Mouse (Mus musculus) G1E (cell line): Measurements from ENCODE around the gene Slit1. TPM values are rescaled to one million over a fixed set of nuclear protein-coding genes. Genes with fewer than 3 reads are reported as not detected.

ENCODE experiments used
- ATAC-seq: 2 replicates; pipeline ENCODE4 v1.8.0; 2016; ENCODE audit warnings: mild to moderate bottlenecking; ENCODE audit not compliant: insufficient number of reproducible peaks, poor library complexity, low FRiP score, severe bottlenecking; ENCODE audit errors: extremely low read depth
- DNase-seq: peaks from one replicate; pipeline ENCODE4 v3.0.0; 2012; ENCODE audit warnings: low spot score
- H3K27me3 ChIP-seq: 2 replicates; pipeline ENCODE4 v1.6.1; 2012; ENCODE audit warnings: mild to moderate bottlenecking, low read length, inconsistent platforms; ENCODE audit not compliant: insufficient read depth
- H3K36me3 ChIP-seq: replicated peaks from 2 replicates; pipeline ENCODE3; 2012; ENCODE audit warnings: mild to moderate bottlenecking, inconsistent platforms
- H3K4me1 ChIP-seq: 2 replicates; pipeline ENCODE4 v1.6.1; 2012; ENCODE audit warnings: low read depth, low read length, inconsistent platforms, mixed read lengths; ENCODE audit not compliant: insufficient read depth
- H3K4me3 ChIP-seq: 2 replicates; pipeline ENCODE4 v1.5.1; 2012; ENCODE audit warnings: low read depth, mild to moderate bottlenecking, inconsistent platforms, low read length, moderate library complexity, mixed read lengths
- H3K9me3 ChIP-seq: replicated peaks from 2 replicates; pipeline ENCODE4 v1.6.1; 2012; ENCODE audit warnings: inconsistent platforms
- CTCF ChIP-seq: IDR thresholded peaks from 2 replicates; pipeline ENCODE4 v1.5.1; 2012; ENCODE audit warnings: low read depth, low read length, inconsistent platforms, mixed read lengths
- GATA1 ChIP-seq: IDR thresholded peaks from 2 replicates; pipeline ENCODE4 v1.6.1; 2012; ENCODE audit warnings: borderline replicate concordance, low read length, inconsistent platforms, mixed read lengths
- GATA2 ChIP-seq: IDR thresholded peaks from 2 replicates; pipeline ENCODE4 v1.6.1; 2012; ENCODE audit warnings: low read depth, low read length, inconsistent platforms, borderline replicate concordance
- POLR2AphosphoS5 ChIP-seq: IDR thresholded peaks from 2 replicates; pipeline ENCODE4 v1.6.1; 2012; ENCODE audit warnings: low read depth, low read length, inconsistent platforms; ENCODE audit not compliant: insufficient replicate concordance
- TAL1 ChIP-seq: conservative IDR thresholded peaks from 2 replicates; pipeline ENCODE4 v1.6.1; 2012; ENCODE audit warnings: low read depth, low read length, inconsistent platforms, mixed read lengths
- polyA plus RNA-seq: library from polyadenylated mRNA; stranded (reverse); fragments of >175 nt; gene quantifications from 2 replicates; pipeline ENCODE4 v1.2.3, GENCODE M21; 2012
- total RNA-seq, 2 experiments: library from RNA; stranded (forward) in 1 of 2; stranded (reverse) in 1 of 2; fragments of 200-1000 nt in 1 of 2; fragments of >200 nt in 1 of 2; fragmentation: Nextera tagmentation in 1 of 2; gene quantifications; 2 replicates each; pipeline ENCODE4 v1.2.3; 2014 to 2017

Gene Slit1
- total and polyA plus RNA-seq, 3 experiments, result 0.04 to 0.11 TPM; not detected in 1

DNA sequence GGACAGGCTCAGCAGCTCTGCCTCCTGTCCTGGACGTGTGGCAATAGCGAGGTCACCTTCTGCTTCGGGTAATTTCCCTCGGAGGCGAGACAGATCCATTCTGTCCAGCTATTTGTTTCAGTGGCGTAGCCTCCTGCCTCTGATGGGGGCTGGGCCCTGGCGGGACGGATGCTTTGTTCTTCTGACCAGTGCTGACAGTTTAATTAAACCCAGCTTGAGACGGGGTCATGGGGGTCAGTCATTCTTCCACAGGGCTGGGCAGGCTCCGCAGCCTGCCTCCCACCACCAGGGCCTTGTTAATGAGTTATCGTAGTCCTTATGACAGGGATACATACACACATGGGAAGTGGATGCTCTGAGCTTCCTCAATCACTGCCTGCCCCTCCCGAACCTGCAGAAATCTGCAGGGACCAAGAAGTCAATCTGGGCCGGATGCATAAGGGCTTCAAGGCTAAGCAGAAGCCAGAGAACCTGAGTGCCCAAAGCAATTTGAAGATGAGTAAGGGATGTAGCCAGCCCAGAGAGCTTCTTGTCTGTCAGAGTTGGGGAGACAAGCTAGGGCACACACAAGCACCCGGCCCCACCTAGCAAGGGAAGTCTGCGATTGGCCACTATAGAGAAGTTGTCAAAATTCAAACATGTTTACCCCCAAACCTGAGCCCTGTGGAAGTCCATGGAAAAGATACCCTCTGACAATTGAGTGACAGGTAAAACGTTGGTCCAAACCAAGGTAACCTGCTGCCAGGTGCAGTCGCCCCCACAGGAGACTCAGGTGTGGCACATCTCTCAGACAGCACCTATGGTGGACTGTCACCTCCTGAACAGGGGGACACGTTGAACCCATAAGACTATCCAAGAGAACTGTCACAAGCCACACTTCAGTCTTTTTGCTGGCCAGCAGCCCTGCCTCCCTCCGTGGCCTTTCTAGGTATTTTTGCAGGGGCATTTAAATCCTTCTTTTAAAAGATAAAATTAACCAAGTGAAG, 26.9 kb downstream of the Slit1 start:
- Histone ChIP-seq H3K4me3 (no peak overlapping the region), H3K36me3 (no peaks in the 10 kb centered on the region), H3K27me3 (peaks cover 12% of the 10 kb centered on the region; the same call in 1 of the 2 replicates), H3K4me1 (no peaks in the 10 kb centered on the region), H3K9me3 (no peaks in the 10 kb centered on the region)
- TF ChIP-seq TAL1, result no peak
- no peak for DNase-seq
- ATAC-seq, result no peak

- TF ChIP-seq GATA2 (no peak), GATA1 (no peak), TAL1 (no peak), CTCF (no peak), POLR2AphosphoS5 (no peak)
- DNase-seq, result no peak
- no peak for ATAC-seq
- H3K27me3 ChIP-seq, result peaks cover 14% of the 10 kb centered on the region; the same call in 1 of the 2 replicates
- no peaks in the 10 kb centered on the region for H3K36me3 ChIP-seq
- no peaks in the 10 kb centered on the region for H3K9me3 ChIP-seq
- no peaks in the 10 kb centered on the region for H3K4me1 ChIP-seq
- H3K4me3 ChIP-seq, result no peak overlapping the region
Observed at GRCm38 (mm10) chr19:41714431-41714917, 29.0 kb downstream of the Slit1 start.

DNA sequence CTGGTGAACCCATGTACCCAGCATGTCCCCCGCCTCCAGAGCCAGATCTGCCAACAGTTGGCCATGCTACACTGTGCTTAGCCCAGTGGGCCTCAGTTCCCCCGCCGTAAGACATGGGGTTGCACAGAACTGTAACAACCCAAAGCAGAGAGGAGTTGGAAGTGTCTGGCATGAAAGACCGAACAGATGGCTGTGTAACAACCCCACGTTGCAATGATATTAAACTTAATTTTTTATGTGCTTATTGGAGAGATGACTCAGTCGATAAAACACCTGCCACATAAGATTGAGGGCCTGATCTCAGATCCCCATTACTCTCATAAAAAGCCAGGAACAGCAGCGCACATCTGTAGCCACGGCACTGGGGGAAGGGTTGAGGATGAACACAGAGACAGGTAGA, 30.6 kb downstream of the Slit1 start:
- DNase-seq, result no peak
- TF ChIP-seq GATA2 (no peak), CTCF (no peak), TAL1 (no peak), GATA1 (no peak), POLR2AphosphoS5 (no peak)
- Histone ChIP-seq H3K4me3 (no peak overlapping the region), H3K36me3 (no peaks in the 10 kb centered on the region), H3K27me3 (peaks cover 11% of the 10 kb centered on the region; the same call in 1 of the 2 replicates), H3K4me1 (no peaks in the 10 kb centered on the region), H3K9me3 (no peaks in the 10 kb centered on the region)
- ATAC-seq, result no peak

- ATAC-seq (no peak), DNase-seq (no peak)
- TF ChIP-seq CTCF (no peak), TAL1 (no peak), POLR2AphosphoS5 (no peak), GATA2 (no peak), GATA1 (no peak)
- Histone ChIP-seq H3K4me1 (no peaks in the 10 kb centered on the region), H3K27me3 (peaks cover 15% of the 10 kb centered on the region; the same call in 1 of the 2 replicates), H3K9me3 (no peaks in the 10 kb centered on the region), H3K4me3 (no peak overlapping the region), H3K36me3 (no peaks in the 10 kb centered on the region)
Observed at GRCm38 (mm10) chr19:41711665-41712064, 31.8 kb downstream of the Slit1 start.

DNA sequence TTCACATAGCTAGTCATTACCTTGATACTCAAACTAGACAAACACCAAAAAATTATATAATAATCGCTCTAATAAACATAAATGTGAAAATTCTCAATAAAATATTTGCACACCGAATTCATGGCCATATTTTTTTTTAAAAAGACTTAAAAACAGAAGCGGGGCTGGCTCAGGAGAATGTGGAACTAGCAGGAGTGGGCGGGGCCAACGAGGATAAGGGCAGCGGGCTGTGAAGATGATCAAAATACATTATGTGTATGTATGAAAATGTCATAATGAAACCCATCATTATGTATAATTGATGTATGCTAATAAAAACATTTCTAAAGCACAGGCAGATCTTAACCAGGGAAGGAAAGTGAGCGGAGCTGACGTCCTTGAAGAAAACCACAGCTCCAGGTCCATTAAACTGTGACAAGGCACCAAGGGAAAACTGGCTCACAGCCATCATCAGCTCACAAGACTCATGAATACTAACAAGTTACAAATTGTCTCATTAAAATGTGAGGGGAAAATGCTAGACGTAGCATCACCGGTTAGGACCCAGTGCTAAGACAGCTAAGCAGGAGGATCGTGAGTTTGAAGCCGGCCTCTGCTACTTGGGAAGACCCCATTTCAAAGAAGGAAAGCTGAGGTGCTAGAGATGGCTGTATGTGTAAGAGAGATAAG, 33.8 kb downstream of the Slit1 start:
- H3K4me1 ChIP-seq, result no peaks in the 10 kb centered on the region
- H3K4me3 ChIP-seq, result no peak overlapping the region
- DNase-seq (no peak), ATAC-seq (no peak)
- H3K27me3 ChIP-seq, result peaks cover 21% of the 10 kb centered on the region
- H3K9me3 ChIP-seq, result no peaks in the 10 kb centered on the region
- TF ChIP-seq GATA1 (no peak), CTCF (no peak)
- no peaks in the 10 kb centered on the region for H3K36me3 ChIP-seq

DNA sequence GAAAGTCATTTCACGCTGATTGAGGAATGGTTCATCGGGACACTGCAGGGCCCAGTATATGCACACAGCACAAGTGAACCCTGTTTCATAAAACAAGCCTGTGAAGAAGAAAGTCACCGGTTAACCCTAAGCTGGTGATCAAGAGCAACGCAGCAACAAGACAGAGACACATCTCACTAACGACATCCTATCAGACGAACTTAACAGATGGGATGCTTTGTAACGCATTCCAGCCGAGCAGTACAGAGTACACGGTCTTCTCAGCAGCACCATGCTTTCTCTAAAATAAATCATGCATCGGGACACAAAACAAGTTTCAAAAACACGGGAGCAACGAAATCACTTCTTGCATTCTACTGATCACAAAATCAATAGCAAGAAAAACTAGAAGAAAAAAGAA, 35.6 kb downstream of the Slit1 start:
- TF ChIP-seq GATA1, result no peak
- TF ChIP-seq CTCF, result no peak
- TF ChIP-seq POLR2AphosphoS5, result no peak
- no peak for TF ChIP-seq TAL1
- no peak for TF ChIP-seq GATA2
- DNase-seq (no peak), ATAC-seq (no peak)
- no peaks in the 10 kb centered on the region for H3K4me1 ChIP-seq
- H3K36me3 ChIP-seq, result no peaks in the 10 kb centered on the region
- H3K4me3 ChIP-seq, result no peak overlapping the region
- peaks cover 17% of the 10 kb centered on the region for H3K27me3 ChIP-seq
- H3K9me3 ChIP-seq, result no peaks in the 10 kb centered on the region
